Mouse (Mus musculus) kidney, adult 2 months (tissue): ENCODE measurements around the gene Nes. TPM values are rescaled to one million over a fixed set of nuclear protein-coding genes. Genes with fewer than 3 reads are reported as not detected.

Experiments
- DNase-seq: peaks from one replicate; pipeline ENCODE4 v3.0.0; 2021
- H3K27ac ChIP-seq: fragments of 200-500 bp; 2 replicates; pipeline ENCODE4 v1.5.1; 2012; ENCODE audit warnings: low read depth, low read length, control low read depth, inconsistent platforms; ENCODE audit not compliant: insufficient read depth
- H3K27me3 ChIP-seq: fragments of 200-500 bp; replicated peaks from 2 replicates; pipeline ENCODE4 v1.6.1; 2012; ENCODE audit warnings: mild to moderate bottlenecking, moderate library complexity, low read length, inconsistent platforms; ENCODE audit not compliant: control insufficient read depth, insufficient read depth
- H3K36me3 ChIP-seq: fragments of 200-500 bp; 2 replicates; pipeline ENCODE4 v1.6.1; 2012; ENCODE audit warnings: mild to moderate bottlenecking, moderate library complexity, low read length, inconsistent platforms; ENCODE audit not compliant: control insufficient read depth, insufficient read depth
- H3K4me1 ChIP-seq: fragments of 200-500 bp; 2 replicates; pipeline ENCODE4 v1.6.1; 2011; ENCODE audit warnings: low read length; ENCODE audit not compliant: control insufficient read depth, insufficient read depth
- H3K4me3 ChIP-seq: fragments of 200-500 bp; 2 replicates; pipeline ENCODE4 v1.5.1; 2011; ENCODE audit warnings: mild to moderate bottlenecking, low read depth, low read length, control low read depth; ENCODE audit not compliant: insufficient read depth
- CTCF ChIP-seq: fragments of 200-500 bp; conservative IDR thresholded peaks from 2 replicates; pipeline ENCODE4 v1.5.1; 2011; ENCODE audit warnings: low read depth, mild to moderate bottlenecking, control low read depth, low read length, moderate library complexity, mixed read lengths; ENCODE audit not compliant: insufficient read depth, insufficient read length
- POLR2A ChIP-seq: fragments of 200-500 bp; IDR thresholded peaks from one replicate; pipeline ENCODE4 v1.6.1; 2011; ENCODE audit warnings: low read depth, low read length, control low read depth
- WGBS: fragments of 180-500 bp; shearing (Covaris S2); methylation state at CpG from one replicate; pipeline ENCODE4 v1.1.7; 2018; 5-methylcytosine and 5-hydroxymethylcytosine counted together
- polyA plus RNA-seq: library from polyadenylated mRNA; depleted of rRNA; stranded (reverse); fragments of >200 nt; gene quantifications from 2 replicates; pipeline ENCODE4 v1.2.3, GENCODE M21; 2012; rRNA removed

Gene Nes
- polyA plus RNA-seq: 7.2 and 7.5 TPM in 2 replicates

GRCm38 (mm10) chr3:87970939-87971488, at the start of gene Nes:
Gene Nes, plus strand, starts transcription at chr3:87971078.
- H3K4me1 ChIP-seq: no peaks in the 10 kb centered on the region
- no peaks in the 10 kb centered on the region for H3K36me3 ChIP-seq
- peak; percentile 77 for DNase-seq
- H3K4me3 ChIP-seq: peak within 1 kb of the TSS; percentile 57
- under 1% methylated on average over 44 of the region's 44 CpGs for WGBS
- 0 out of 2 replicates have a peak within 1 kb of the TSS, but pooled peaks have one; percentile 58 for H3K27ac ChIP-seq
- no peaks in the 10 kb centered on the region for H3K27me3 ChIP-seq
- TF ChIP-seq POLR2A: peak; percentile 58
- no peak for TF ChIP-seq CTCF

- DNase-seq: no peak
- 89% methylated on average over 7 of the region's 7 CpGs for WGBS
- H3K27ac ChIP-seq: no peak overlapping the region
Observed at GRCm38 (mm10) chr3:87924996-87925395, 45.9 kb upstream of the Nes start.

GRCm38 (mm10) chr3:87927452-87927851, 43.4 kb upstream of the Nes start:
- no peaks in the 10 kb centered on the region for H3K27me3 ChIP-seq
- peaks cover 6% of the 10 kb centered on the region for H3K36me3 ChIP-seq
- H3K4me1 ChIP-seq: peaks cover 4% of the 10 kb centered on the region
- no peak overlapping the region for H3K4me3 ChIP-seq
- DNase-seq: no peak
- whole genome bisulfite sequencing: 93% methylated on average over 5 of the region's 5 CpGs
- TF ChIP-seq POLR2A (no peak), CTCF (no peak)
- H3K27ac ChIP-seq: no peak overlapping the region

More at GRCm38 (mm10) chr3:87924996-87925395, 45.9 kb upstream of the Nes start:
- no peak overlapping the region for H3K4me3 ChIP-seq
- no peaks in the 10 kb centered on the region for H3K4me1 ChIP-seq
- H3K27me3 ChIP-seq: no peaks in the 10 kb centered on the region
- H3K36me3 ChIP-seq: peaks cover 6% of the 10 kb centered on the region
- no peak for TF ChIP-seq CTCF

DNA sequence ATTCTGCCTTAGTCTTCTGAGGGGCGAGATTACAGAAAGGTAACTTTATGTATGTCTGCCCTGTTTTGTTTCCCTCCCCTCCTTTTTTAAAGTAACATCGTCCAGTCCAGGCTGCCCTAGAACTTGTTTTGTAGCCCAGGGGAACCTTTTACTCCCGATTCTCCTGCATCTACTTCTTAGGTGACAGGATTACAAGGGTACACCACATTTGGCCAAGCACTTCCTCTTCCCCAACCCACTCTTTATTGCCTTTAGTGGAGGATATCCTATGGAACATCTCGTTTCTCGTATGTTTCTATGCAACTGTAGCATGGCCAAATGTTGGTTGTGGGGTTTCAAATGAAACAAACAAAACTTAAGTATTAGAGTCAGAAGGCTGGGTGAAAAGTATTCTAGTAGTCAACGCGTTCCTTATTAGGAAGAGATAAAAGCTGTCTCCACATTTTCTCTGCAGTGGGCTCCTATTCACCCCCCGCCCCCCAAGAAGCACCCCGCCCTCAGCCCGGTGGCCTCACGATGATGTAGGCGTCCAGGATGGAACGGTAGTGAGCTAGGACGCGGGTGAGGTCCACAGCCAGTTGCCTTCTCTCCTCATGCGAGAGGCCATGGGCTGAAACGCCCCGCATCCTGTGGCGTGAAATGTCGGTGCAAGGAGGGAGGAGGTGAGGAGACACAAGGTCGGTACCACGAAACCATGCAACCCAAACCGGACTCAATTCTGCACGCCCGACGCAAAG, 41.4 kb upstream of the Nes start:
- TF ChIP-seq CTCF (no peak), POLR2A (no peak)
- peaks cover 4% of the 10 kb centered on the region for H3K4me1 ChIP-seq
- no peak for DNase-seq
- no peaks in the 10 kb centered on the region for H3K27me3 ChIP-seq
- H3K27ac ChIP-seq: peak overlapping the region; percentile 53
- H3K36me3 ChIP-seq: no peaks in the 10 kb centered on the region; the same call in 1 of the 2 replicates
- peak overlapping the region; percentile 74 for H3K4me3 ChIP-seq
- 2% methylated on average over 26 of the region's 26 CpGs for WGBS

DNA sequence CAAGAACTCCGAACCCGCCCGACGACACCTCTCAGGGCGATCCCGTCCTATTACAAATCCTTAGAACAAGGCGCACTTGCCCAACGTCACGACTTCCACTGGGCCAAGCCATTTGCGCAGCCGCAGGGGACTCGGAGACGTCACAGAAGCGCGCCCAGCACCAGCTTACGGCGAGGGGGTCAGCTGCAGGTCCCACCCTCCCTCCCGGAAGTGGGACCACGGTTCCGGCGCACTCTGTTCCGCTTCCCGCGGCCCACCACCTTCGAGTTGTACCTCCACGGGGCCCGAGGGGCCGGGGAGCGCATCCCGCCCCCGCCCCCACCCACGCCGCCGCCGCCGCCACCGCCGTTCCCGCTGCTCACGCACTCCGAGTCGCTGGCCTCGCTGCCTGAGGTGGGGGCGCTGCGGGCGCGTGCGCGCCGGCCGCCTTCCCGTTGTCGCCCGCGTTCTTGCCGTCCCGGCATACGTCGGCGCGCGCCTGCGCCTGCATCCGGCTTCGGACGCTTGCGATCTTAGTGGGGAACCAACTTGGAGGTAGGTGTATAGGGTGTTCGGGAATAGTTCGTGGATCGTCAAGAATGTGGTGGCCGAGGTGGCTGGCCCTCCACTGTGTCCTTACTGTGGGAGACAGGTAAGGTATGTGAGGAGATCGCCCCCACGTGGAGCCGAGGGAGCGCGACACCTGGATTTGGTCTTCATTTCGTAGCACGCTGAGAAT, 40.6 kb upstream of the Nes start, which contains the start of the genes Isg20l2 and Rrnad1:
Gene Isg20l2 (plus strand): TSS at position 237 of the 718 bp plus-strand sequence.
Gene Rrnad1 (minus strand): TSS at position 640 of the 718 bp plus-strand sequence.
- peak within 1 kb of the TSS; percentile 91 for H3K27ac ChIP-seq
- peak within 1 kb of the TSS; percentile 74 for H3K4me3 ChIP-seq
- TF ChIP-seq POLR2A (peak; percentile 76), CTCF (peak; percentile 83)
- no peaks in the 10 kb centered on the region for H3K27me3 ChIP-seq
- peaks cover 8% of the 10 kb centered on the region for H3K4me1 ChIP-seq
- WGBS: under 1% methylated on average over 76 of the region's 78 CpGs
- DNase-seq: peak; percentile 98
- H3K36me3 ChIP-seq: peaks cover 2% of the 10 kb centered on the region

DNA sequence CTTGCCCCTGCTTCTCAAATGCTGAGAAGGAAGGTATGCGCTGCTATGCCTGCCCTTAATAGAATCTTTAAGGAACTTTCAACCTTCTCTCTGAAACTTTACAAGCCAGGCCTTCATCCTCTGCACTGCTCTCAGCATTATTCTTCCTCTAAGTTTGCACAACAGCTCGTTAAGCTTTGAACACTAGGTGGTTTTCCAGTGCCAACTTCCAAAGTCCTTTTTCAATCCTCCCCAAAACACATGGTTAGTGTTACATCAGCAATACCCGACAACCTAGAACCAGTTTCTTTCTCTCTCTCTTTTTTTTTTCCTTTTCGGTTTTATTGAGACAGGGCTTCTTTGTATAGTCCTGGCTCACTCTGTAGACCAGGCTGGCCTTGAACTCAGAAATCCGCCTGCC, 36.9 kb upstream of the Nes start:
- peak overlapping the region; percentile 41; the same call in 1 of the 2 replicates for H3K4me3 ChIP-seq
- H3K27ac ChIP-seq: peak overlapping the region; percentile 82
- TF ChIP-seq CTCF: no peak
- TF ChIP-seq POLR2A: no peak
- peaks cover 2% of the 10 kb centered on the region for H3K36me3 ChIP-seq
- DNase-seq: peak; percentile 77
- WGBS: 63% methylated on average over 5 of the region's 5 CpGs
- no peaks in the 10 kb centered on the region for H3K27me3 ChIP-seq
- H3K4me1 ChIP-seq: peaks cover 8% of the 10 kb centered on the region

- H3K4me1 ChIP-seq: peaks cover 8% of the 10 kb centered on the region
- H3K4me3 ChIP-seq: no peak overlapping the region
- DNase-seq: no peak
- peaks cover 2% of the 10 kb centered on the region for H3K36me3 ChIP-seq
- WGBS: 38% methylated on average over 4 of the region's 4 CpGs
- H3K27me3 ChIP-seq: no peaks in the 10 kb centered on the region
- peak overlapping the region; percentile 82 for H3K27ac ChIP-seq
- TF ChIP-seq CTCF (no peak), POLR2A (no peak)
Observed at GRCm38 (mm10) chr3:87934501-87934900, 36.4 kb upstream of the Nes start.
